Mouse (Mus musculus): Measurements from ENCODE around the gene Aprt. TPM values are rescaled to one million over a fixed set of nuclear protein-coding genes. Genes with fewer than 3 reads are reported as not detected.

The Aprt gene
- polyA plus RNA-seq, 1 experiment from 2014 or later = 354 TPM

- no peak overlapping the region for H3K9ac ChIP-seq
- 84% methylated on average over 7 of the region's 7 CpGs for WGBS
- no peak overlapping the region for H3K4me3 ChIP-seq (replicated peaks)
- no peak overlapping the region for H3K4me2 ChIP-seq
- H3K4me1 ChIP-seq = peaks cover 42% of the 10 kb centered on the region
- ATAC-seq (ENCODE audit: insufficient read depth, low FRiP score, low read depth) = peak; percentile 72
- 0 out of 2 replicates have a peak overlapping the region, but pooled peaks have one; percentile 42 for H3K27ac ChIP-seq
- H3K9me3 ChIP-seq = no peaks in the 10 kb centered on the region
- no peaks in the 10 kb centered on the region for H3K27me3 ChIP-seq (replicated peaks)
- 0 out of 2 replicates have a peak, but pooled peaks cover 3% of the 10 kb centered on the region for H3K36me3 ChIP-seq
Observed at GRCm38 (mm10) chr8:122546066-122546755, 30.5 kb downstream of the Aprt start.

DNA sequence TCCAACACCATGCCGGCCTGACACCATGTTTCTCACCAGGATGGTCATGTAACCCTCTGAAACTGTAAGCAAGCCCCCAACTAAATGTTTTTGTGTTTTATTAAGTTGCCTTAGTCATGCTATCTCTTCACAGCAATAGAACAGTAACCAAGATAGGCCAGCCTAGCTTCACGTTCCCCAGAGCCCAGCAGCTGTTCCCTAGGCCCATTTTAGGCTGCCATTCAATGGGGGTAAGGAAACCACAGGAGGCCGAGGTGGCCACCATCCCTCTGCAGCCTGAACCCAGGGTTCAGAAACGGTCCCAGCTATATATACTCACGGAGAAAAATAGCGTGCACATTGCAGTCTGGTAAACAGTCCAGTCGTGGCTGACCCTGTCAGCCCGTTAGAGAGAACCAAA lies 32.6 kb downstream of the Aprt start:
- H3K9ac ChIP-seq = no peak overlapping the region
- H3K36me3 ChIP-seq = 0 out of 2 replicates have a peak, but pooled peaks cover 3% of the 10 kb centered on the region
- no peaks in the 10 kb centered on the region for H3K27me3 ChIP-seq (replicated peaks)
- WGBS = 91% methylated on average over 8 of the region's 8 CpGs
- no peak overlapping the region for H3K4me2 ChIP-seq
- no peaks in the 10 kb centered on the region for H3K9me3 ChIP-seq
- H3K4me1 ChIP-seq = peaks cover 31% of the 10 kb centered on the region
- no peak overlapping the region for H3K27ac ChIP-seq
- ATAC-seq (ENCODE audit: insufficient read depth, low FRiP score, low read depth) = no peak
- no peak overlapping the region for H3K4me3 ChIP-seq (replicated peaks)

GRCm38 (mm10) chr8:122538310-122539076 lies 38.2 kb downstream of the Aprt start:
- Histone ChIP-seq H3K4me1 (peaks cover 20% of the 10 kb centered on the region), H3K36me3 (0 out of 2 replicates have a peak, but pooled peaks cover 3% of the 10 kb centered on the region), H3K4me2 (no peak overlapping the region), H3K27ac (0 out of 2 replicates have a peak overlapping the region, but pooled peaks have one; percentile 79), H3K4me3 (replicated peaks) (no peak overlapping the region), H3K27me3 (replicated peaks) (no peaks in the 10 kb centered on the region), H3K9ac (no peak overlapping the region), H3K9me3 (no peaks in the 10 kb centered on the region)
- no peak for ATAC-seq (ENCODE audit: insufficient read depth, low FRiP score, low read depth)
- WGBS = 87% methylated on average over 9 of the region's 9 CpGs

DNA sequence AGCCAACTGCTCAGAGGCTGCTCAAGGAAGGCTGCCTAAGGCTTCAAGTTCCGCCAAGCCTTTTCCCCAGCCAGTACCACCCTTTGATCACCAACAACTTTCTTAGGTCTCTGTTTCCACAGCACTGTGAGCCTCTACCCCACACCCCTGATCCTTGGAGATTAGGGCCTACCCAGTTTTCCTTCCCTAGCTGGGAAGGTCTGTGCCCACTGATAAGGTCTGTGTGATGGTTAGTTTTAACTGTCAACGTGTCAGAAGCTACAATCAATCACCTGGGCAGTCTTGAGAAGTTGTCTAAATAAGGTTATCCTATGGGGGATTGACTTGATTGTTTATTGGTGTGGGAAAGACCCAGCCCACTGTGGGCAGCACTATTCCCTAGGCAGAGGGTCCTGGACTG lies 38.9 kb downstream of the Aprt start:
- H3K4me1 ChIP-seq = peaks cover 20% of the 10 kb centered on the region
- WGBS = 57% methylated on average over 2 of the region's 2 CpGs
- H3K4me2 ChIP-seq = no peak overlapping the region; the same call in 1 of the 2 replicates
- H3K9me3 ChIP-seq = no peaks in the 10 kb centered on the region
- no peaks in the 10 kb centered on the region for H3K27me3 ChIP-seq (replicated peaks)
- H3K4me3 ChIP-seq (replicated peaks) = no peak overlapping the region
- no peaks in the 10 kb centered on the region for H3K36me3 ChIP-seq
- peak overlapping the region; percentile 79 for H3K27ac ChIP-seq
- no peak overlapping the region for H3K9ac ChIP-seq
- ATAC-seq (ENCODE audit: insufficient read depth, low FRiP score, low read depth) = peak; percentile 80

DNA sequence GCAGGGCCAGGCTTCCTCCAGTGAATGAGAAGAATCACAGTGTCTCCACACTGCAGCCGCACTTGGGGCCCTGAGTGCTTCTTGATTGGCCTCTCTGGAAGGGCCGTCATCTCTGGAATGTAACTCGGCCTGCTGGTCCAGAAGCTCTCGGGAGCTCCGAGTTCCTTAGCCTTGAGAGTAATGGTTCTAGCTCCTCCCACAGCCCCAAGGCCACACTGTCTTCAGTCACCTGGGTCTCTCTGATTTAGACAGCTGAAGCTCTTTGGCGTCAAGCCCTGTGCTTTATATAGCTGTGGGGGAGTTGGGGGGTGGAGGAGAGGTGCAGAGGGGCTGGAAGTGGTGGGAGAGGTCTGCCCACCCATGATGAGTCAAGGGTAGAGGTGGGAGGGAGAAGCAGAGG lies 39.7 kb downstream of the Aprt start:
- peak overlapping the region; percentile 79 for H3K27ac ChIP-seq
- no peaks in the 10 kb centered on the region for H3K36me3 ChIP-seq
- no peaks in the 10 kb centered on the region for H3K27me3 ChIP-seq (replicated peaks)
- WGBS = 7% methylated on average over 6 of the region's 6 CpGs
- no peak overlapping the region for H3K9ac ChIP-seq
- ATAC-seq (ENCODE audit: insufficient read depth, low FRiP score, low read depth) = peak; percentile 86
- peaks cover 20% of the 10 kb centered on the region for H3K4me1 ChIP-seq
- H3K4me2 ChIP-seq = peak overlapping the region; percentile 29; the same call in 1 of the 2 replicates
- H3K4me3 ChIP-seq (replicated peaks) = no peak overlapping the region
- H3K9me3 ChIP-seq = no peaks in the 10 kb centered on the region

DNA sequence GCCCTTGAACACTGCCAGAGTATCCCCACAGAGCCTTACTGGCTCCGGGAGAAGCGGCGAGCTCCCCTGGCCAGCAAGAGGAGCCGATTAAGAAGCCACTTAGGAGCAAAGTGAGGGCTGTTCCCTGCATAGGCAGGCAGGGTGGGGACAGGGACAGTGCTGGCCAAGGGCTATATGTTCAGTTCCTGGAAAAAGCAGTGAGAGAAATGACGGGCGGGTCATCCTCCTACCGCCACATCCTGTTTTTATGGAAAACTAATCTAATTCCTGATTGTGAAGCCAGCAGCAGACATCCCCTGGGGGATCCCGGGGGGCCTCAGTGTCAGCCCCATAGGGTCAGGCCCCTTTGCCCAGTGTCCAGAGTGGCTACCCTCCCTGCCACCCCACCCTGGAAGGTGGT lies 45.4 kb downstream of the Aprt start:
- H3K27me3 ChIP-seq (replicated peaks) = no peaks in the 10 kb centered on the region
- no peak overlapping the region; the same call in 1 of the 2 replicates for H3K27ac ChIP-seq
- no peaks in the 10 kb centered on the region for H3K36me3 ChIP-seq
- no peak overlapping the region for H3K4me3 ChIP-seq (replicated peaks)
- ATAC-seq (ENCODE audit: insufficient read depth, low FRiP score, low read depth) = no peak
- no peak overlapping the region for H3K9ac ChIP-seq
- H3K4me2 ChIP-seq = no peak overlapping the region
- WGBS = 76% methylated on average over 8 of the region's 8 CpGs
- peaks cover 12% of the 10 kb centered on the region; the same call in 1 of the 2 replicates for H3K4me1 ChIP-seq
- no peaks in the 10 kb centered on the region for H3K9me3 ChIP-seq

GRCm38 (mm10) chr8:122529159-122529558 lies 47.5 kb downstream of the Aprt start:
- H3K4me2 ChIP-seq = no peak overlapping the region
- H3K27me3 ChIP-seq (replicated peaks) = no peaks in the 10 kb centered on the region
- WGBS = 84% methylated on average over 4 of the region's 4 CpGs
- ATAC-seq (ENCODE audit: insufficient read depth, low FRiP score, low read depth) = no peak
- no peak overlapping the region for H3K9ac ChIP-seq
- no peak overlapping the region for H3K27ac ChIP-seq
- H3K9me3 ChIP-seq = no peaks in the 10 kb centered on the region
- no peaks in the 10 kb centered on the region for H3K36me3 ChIP-seq
- peaks cover 29% of the 10 kb centered on the region for H3K4me1 ChIP-seq
- no peak overlapping the region for H3K4me3 ChIP-seq (replicated peaks)

DNA sequence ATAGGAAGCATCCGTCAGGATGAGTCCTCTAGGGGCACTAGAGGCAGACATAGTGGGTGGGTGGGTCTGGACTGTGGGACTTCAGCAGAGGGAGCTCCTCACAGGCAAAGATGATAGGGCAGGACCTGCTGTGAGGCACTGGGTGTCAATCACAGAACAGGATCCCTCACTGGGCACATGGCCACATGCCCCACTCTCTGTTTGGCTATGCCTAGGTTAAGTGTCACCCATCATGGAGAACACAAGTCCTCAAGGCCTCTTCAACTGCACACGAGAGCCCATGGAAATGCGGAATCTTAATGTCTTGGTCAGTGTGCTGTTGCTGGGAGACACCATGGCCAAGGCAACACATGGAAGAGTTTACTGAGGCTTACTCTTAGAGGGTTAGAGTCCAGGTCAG lies 48.8 kb downstream of the Aprt start:
- Histone ChIP-seq H3K27ac (no peak overlapping the region), H3K4me2 (no peak overlapping the region), H3K9ac (no peak overlapping the region), H3K36me3 (no peaks in the 10 kb centered on the region), H3K4me1 (peaks cover 42% of the 10 kb centered on the region), H3K4me3 (replicated peaks) (no peak overlapping the region), H3K9me3 (no peaks in the 10 kb centered on the region), H3K27me3 (replicated peaks) (no peaks in the 10 kb centered on the region)
- no peak for ATAC-seq (ENCODE audit: insufficient read depth, low FRiP score, low read depth)
- 90% methylated on average over 3 of the region's 3 CpGs for WGBS

- 47% methylated on average over 7 of the region's 7 CpGs for WGBS
- no peak overlapping the region for H3K9ac ChIP-seq
- peak; percentile 8; the same call in 1 of the 2 replicates for ATAC-seq (ENCODE audit: insufficient read depth, low FRiP score, low read depth)
- H3K27me3 ChIP-seq (replicated peaks) = no peaks in the 10 kb centered on the region
- no peaks in the 10 kb centered on the region for H3K36me3 ChIP-seq
- no peaks in the 10 kb centered on the region for H3K9me3 ChIP-seq
- no peak overlapping the region for H3K4me2 ChIP-seq
- H3K4me1 ChIP-seq = peaks cover 46% of the 10 kb centered on the region
- no peak overlapping the region for H3K4me3 ChIP-seq (replicated peaks)
- peak overlapping the region; percentile 57 for H3K27ac ChIP-seq
Observed at GRCm38 (mm10) chr8:122526526-122527170, 50.1 kb downstream of the Aprt start.

GRCm38 (mm10) chr8:122526084-122526483 lies 50.6 kb downstream of the Aprt start:
- Histone ChIP-seq H3K27ac (no peak overlapping the region; the same call in 1 of the 2 replicates), H3K27me3 (replicated peaks) (no peaks in the 10 kb centered on the region)

DNA sequence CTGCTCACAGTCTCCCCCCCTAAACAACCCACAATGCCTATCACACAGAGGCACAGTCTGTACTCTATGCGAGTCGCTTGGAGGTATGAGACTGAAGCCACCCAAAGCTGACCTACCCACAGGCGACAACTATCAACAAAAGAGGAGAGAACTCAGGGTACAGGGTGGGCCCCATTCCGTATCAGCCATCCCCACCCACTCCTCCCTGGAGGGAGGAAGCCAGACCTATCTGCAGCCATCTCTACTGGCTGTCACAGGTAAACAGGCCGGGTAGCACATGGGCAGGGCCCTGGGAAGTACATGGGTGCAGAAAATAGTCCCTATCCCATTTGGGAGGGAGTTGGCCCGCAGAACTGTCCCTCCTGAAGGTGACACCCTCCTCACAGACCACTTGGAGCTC lies 51.7 kb downstream of the Aprt start:
- no peaks in the 10 kb centered on the region for H3K36me3 ChIP-seq
- H3K27me3 ChIP-seq (replicated peaks) = no peaks in the 10 kb centered on the region
- H3K4me3 ChIP-seq (replicated peaks) = no peak overlapping the region
- H3K4me2 ChIP-seq = no peak overlapping the region
- H3K9me3 ChIP-seq = no peaks in the 10 kb centered on the region
- peak; percentile 69; the same call in 1 of the 2 replicates for ATAC-seq (ENCODE audit: insufficient read depth, low FRiP score, low read depth)
- WGBS = 56% methylated on average over 6 of the region's 6 CpGs
- peaks cover 46% of the 10 kb centered on the region for H3K4me1 ChIP-seq
- 0 out of 2 replicates have a peak overlapping the region, but pooled peaks have one; percentile 84 for H3K27ac ChIP-seq
- H3K9ac ChIP-seq = no peak overlapping the region

More at GRCm38 (mm10) chr8:122526084-122526483, 50.6 kb downstream of the Aprt start:
- no peaks in the 10 kb centered on the region for H3K9me3 ChIP-seq
- 61% methylated on average over 3 of the region's 3 CpGs for WGBS
- H3K9ac ChIP-seq = no peak overlapping the region
- H3K4me3 ChIP-seq (replicated peaks) = no peak overlapping the region
- H3K4me1 ChIP-seq = peaks cover 46% of the 10 kb centered on the region
- H3K36me3 ChIP-seq = no peaks in the 10 kb centered on the region
- no peak for ATAC-seq (ENCODE audit: insufficient read depth, low FRiP score, low read depth)
- no peak overlapping the region for H3K4me2 ChIP-seq
